Mouse (Mus musculus): ENCODE data around the gene Spint3. TPM values are rescaled to one million over a fixed set of nuclear protein-coding genes. Genes with fewer than 3 reads are reported as not detected.

The Spint3 gene
- total and polyA plus RNA-seq, 2 experiments from 2014 or later = not detected

DNA sequence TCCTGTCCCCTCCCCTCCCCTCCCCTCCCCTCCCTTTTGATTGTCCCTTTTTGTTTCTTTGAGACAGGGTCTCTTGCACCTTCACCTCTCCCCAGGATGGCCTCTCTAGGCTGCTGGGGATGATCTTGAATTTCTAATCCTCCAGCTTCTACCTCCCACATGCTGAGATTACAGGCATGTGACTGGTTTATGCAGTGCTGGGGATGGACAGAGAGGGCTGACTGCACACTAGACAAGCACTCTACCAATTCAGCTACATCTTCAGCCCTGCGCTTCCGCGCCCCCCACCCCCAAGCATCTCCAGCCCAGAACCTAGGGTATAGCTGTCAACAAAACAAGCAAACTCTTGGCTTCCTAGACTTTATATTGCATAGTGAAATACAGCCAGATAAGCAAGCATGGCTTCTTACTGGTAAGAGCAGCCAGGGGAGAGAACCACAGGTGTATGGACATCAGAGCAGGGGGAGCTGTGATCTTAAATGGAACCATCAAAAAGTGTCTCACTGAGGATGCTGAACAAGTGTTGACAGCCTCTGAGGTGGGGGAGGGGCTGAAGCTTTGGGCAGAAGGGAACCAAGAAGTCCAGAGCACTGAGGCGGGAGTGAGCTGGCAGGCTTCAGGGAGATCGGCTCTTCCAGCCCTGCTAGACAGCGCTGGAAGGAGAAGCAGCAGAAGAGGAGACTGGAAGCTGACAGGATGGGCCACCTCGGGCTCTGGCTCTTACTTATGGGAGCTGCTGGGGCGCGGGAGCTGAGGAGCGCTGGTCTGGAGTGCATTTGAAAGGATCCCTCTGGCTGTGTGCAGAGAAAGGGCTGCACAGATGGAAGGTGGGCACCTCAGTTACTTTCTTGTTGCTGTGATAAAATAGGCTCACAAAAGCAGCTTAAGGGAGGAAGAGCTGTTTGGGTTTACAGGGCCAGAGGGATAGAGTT is 23.0 kb downstream of the Spint3 start:
- no peaks in the 10 kb centered on the region for H3K36me3 ChIP-seq (ENCODE audit: insufficient read depth, low read length)
- no peak for TF ChIP-seq CTCF (IDR thresholded peaks at IDR 0.05)
- 10% methylated on average over 10 of the region's 10 CpGs for WGBS
- ATAC-seq (ENCODE audit: low FRiP score) (peak; percentile 38; the same call in 1 of the 2 replicates), DNase-seq (ENCODE audit: low spot score) (peak; percentile 11)
- H3K27ac ChIP-seq (ENCODE audit: low read depth, low read length) = no peak overlapping the region
- peak overlapping the region; percentile 4; the same call in 1 of the 2 replicates for H3K4me2 ChIP-seq (ENCODE audit: low read depth, low read length, poor library complexity, severe bottlenecking)
- no peaks in the 10 kb centered on the region for H3K27me3 ChIP-seq (ENCODE audit: insufficient read depth, low read length)
- H3K4me3 ChIP-seq (ENCODE audit: low read depth, low read length) = no peak overlapping the region
- H3K9me3 ChIP-seq (ENCODE audit: low read length) = no peaks in the 10 kb centered on the region
- H3K4me1 ChIP-seq (ENCODE audit: insufficient read depth, low read length) = no peaks in the 10 kb centered on the region; the same call in 1 of the 2 replicates
- no peak overlapping the region for H3K9ac ChIP-seq (replicated peaks; ENCODE audit: low read length, poor library complexity, severe bottlenecking)

DNA sequence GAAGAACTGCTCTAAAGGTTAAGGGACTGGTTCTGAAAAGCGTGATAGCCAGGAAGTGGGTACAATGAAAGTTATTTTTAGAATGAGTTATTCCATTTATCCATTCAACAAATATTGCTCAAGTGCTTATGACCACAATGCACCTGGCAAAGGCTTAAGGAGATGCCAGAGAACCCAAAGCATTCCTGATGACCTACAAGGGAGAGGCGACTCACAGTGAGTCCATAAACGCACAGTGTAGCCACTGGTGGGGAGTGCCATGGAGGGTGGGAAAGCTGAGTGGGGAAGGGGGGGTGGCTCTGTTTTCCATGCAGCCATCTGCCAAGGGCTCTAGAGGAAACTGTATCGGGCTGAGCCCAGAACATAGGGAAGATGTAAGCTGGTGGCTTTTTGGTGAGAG is 23.9 kb downstream of the Spint3 start:
- Histone ChIP-seq H3K4me1 (ENCODE audit: insufficient read depth, low read length) (no peaks in the 10 kb centered on the region; the same call in 1 of the 2 replicates), H3K9me3 (ENCODE audit: low read length) (no peaks in the 10 kb centered on the region), H3K9ac (replicated peaks; ENCODE audit: low read length, poor library complexity, severe bottlenecking) (no peak overlapping the region), H3K36me3 (ENCODE audit: insufficient read depth, low read length) (no peaks in the 10 kb centered on the region), H3K27me3 (ENCODE audit: insufficient read depth, low read length) (no peaks in the 10 kb centered on the region), H3K27ac (ENCODE audit: low read depth, low read length) (no peak overlapping the region), H3K4me3 (ENCODE audit: low read depth, low read length) (no peak overlapping the region), H3K4me2 (ENCODE audit: low read depth, low read length, poor library complexity, severe bottlenecking) (no peak overlapping the region)
- WGBS = 39% methylated on average over 4 of the region's 4 CpGs
- DNase-seq (ENCODE audit: low spot score) = no peak
- TF ChIP-seq CTCF (IDR thresholded peaks at IDR 0.05) = no peak
- no peak for ATAC-seq (ENCODE audit: low FRiP score)

DNA sequence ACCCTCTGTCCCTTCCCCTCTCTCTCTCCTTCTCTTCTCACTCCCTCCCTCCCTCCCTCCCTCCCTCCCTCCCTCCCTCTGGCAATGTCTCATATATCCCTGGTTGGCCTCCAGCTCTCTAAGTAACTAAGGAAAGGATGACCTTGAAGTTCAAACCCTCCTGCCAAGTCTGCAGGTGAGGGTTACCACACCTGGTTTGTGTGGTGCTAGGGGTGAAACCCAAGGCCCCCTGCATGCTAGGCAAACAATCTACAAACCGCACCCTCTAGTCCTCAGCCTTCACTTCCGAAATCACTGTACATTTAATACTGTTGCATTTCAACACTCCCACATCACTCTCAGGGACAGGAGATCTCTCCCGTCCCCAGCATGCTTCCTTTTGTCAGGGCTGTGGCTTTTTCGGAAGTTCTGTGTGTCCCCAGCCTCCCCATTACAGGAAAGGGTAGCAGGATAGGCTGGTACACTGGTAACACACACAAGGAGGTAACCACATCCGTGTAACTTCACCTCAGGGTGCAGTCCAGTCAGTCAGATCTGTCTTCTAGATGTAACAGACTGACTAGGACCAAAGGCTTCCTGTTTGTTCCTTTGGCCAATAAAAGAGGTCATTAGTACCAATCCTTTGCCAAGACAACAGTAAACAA is 28.7 kb downstream of the Spint3 start:
- no peaks in the 10 kb centered on the region for H3K4me1 ChIP-seq (ENCODE audit: insufficient read depth, low read length)
- no peak overlapping the region for H3K4me2 ChIP-seq (ENCODE audit: low read depth, low read length, poor library complexity, severe bottlenecking)
- H3K9me3 ChIP-seq (ENCODE audit: low read length) = no peaks in the 10 kb centered on the region
- no peak overlapping the region for H3K4me3 ChIP-seq (ENCODE audit: low read depth, low read length)
- DNase-seq (ENCODE audit: low spot score) (no peak), ATAC-seq (ENCODE audit: low FRiP score) (no peak)
- H3K36me3 ChIP-seq (ENCODE audit: insufficient read depth, low read length) = no peaks in the 10 kb centered on the region
- H3K27me3 ChIP-seq (ENCODE audit: insufficient read depth, low read length) = no peaks in the 10 kb centered on the region
- H3K9ac ChIP-seq (replicated peaks; ENCODE audit: low read length, poor library complexity, severe bottlenecking) = no peak overlapping the region
- WGBS = 55% methylated on average over 5 of the region's 5 CpGs
- H3K27ac ChIP-seq (ENCODE audit: low read depth, low read length) = no peak overlapping the region
- no peak for TF ChIP-seq CTCF (IDR thresholded peaks at IDR 0.05)

DNA sequence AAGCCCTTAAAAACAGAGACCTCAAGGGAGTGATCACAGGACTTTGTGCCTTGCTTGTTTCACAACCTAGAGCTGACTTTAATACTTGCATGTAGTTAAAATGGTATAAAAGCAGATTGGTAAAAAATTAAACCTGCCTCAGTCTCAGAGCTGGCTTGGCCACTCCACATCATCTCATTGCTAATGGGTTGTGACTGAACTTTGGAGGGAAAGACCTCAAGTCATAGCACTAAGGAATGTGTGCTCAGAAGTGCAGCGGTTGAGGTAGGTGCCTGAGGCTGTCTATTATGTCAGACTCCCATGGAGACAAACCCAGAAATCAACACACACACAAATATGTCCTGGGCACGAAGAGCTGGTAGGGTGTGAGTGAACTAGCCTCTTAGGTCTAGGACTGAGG is 29.5 kb downstream of the Spint3 start:
- Histone ChIP-seq H3K27me3 (ENCODE audit: insufficient read depth, low read length) (no peaks in the 10 kb centered on the region), H3K36me3 (ENCODE audit: insufficient read depth, low read length) (no peaks in the 10 kb centered on the region), H3K4me1 (ENCODE audit: insufficient read depth, low read length) (no peaks in the 10 kb centered on the region), H3K9me3 (ENCODE audit: low read length) (no peaks in the 10 kb centered on the region), H3K4me2 (ENCODE audit: low read depth, low read length, poor library complexity, severe bottlenecking) (no peak overlapping the region), H3K4me3 (ENCODE audit: low read depth, low read length) (no peak overlapping the region), H3K9ac (replicated peaks; ENCODE audit: low read length, poor library complexity, severe bottlenecking) (no peak overlapping the region), H3K27ac (ENCODE audit: low read depth, low read length) (no peak overlapping the region)
- DNase-seq (ENCODE audit: low spot score) (no peak), ATAC-seq (ENCODE audit: low FRiP score) (no peak)
- no peak for TF ChIP-seq CTCF (IDR thresholded peaks at IDR 0.05)
- 76% methylated on average over 2 of the region's 2 CpGs for WGBS

DNA sequence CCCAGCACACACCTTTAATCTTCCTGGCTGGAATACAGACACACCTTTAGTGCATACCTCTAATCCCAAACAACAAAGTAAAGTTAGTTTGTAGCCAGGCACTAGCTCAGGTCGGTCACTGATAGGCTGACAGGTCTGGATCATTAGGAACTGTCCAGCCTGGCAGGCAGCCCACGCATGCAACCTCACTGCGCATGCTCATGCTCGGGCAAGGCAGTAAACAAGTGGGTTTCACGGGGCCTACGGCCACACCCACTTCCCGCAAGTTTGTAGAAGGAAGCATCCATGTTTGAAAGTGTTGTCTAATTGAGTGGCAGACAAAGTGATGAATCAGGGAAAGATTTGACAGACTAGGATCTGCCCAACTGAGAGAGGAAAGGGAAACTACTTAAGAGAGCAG is 30.7 kb downstream of the Spint3 start:
- Histone ChIP-seq H3K9me3 (ENCODE audit: low read length) (no peaks in the 10 kb centered on the region), H3K27ac (ENCODE audit: low read depth, low read length) (no peak overlapping the region), H3K27me3 (ENCODE audit: insufficient read depth, low read length) (no peaks in the 10 kb centered on the region), H3K4me3 (ENCODE audit: low read depth, low read length) (no peak overlapping the region), H3K36me3 (ENCODE audit: insufficient read depth, low read length) (no peaks in the 10 kb centered on the region), H3K4me1 (ENCODE audit: insufficient read depth, low read length) (no peaks in the 10 kb centered on the region), H3K4me2 (ENCODE audit: low read depth, low read length, poor library complexity, severe bottlenecking) (no peak overlapping the region), H3K9ac (replicated peaks; ENCODE audit: low read length, poor library complexity, severe bottlenecking) (no peak overlapping the region)
- no peak for TF ChIP-seq CTCF (IDR thresholded peaks at IDR 0.05)
- DNase-seq (ENCODE audit: low spot score) (no peak), ATAC-seq (ENCODE audit: low FRiP score) (no peak)
- 87% methylated on average over 7 of the region's 7 CpGs for WGBS

DNA sequence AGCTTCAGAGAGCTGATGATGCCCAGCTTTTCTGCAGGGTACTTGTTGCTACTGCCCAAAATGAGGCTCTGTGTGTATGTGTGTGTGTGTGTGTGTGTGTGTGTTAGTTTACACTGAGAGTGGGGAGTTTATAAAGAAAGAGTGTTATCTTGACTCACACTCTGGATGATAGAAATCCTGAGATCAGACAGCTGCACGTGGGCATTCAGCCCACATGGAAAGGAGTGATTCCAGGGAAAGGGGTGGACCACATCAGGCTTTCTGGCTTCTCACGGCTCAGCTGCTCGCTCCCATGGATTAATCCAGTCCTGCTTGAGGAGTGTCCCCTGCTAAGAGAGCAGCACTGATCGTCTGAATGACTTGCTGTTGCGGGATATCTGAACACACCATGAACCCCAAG is 31.1 kb downstream of the Spint3 start:
- ATAC-seq (ENCODE audit: low FRiP score) = no peak
- Histone ChIP-seq H3K36me3 (ENCODE audit: insufficient read depth, low read length) (no peaks in the 10 kb centered on the region), H3K4me2 (ENCODE audit: low read depth, low read length, poor library complexity, severe bottlenecking) (no peak overlapping the region), H3K27ac (ENCODE audit: low read depth, low read length) (no peak overlapping the region), H3K4me3 (ENCODE audit: low read depth, low read length) (no peak overlapping the region), H3K9me3 (ENCODE audit: low read length) (no peaks in the 10 kb centered on the region), H3K27me3 (ENCODE audit: insufficient read depth, low read length) (no peaks in the 10 kb centered on the region), H3K9ac (replicated peaks; ENCODE audit: low read length, poor library complexity, severe bottlenecking) (no peak overlapping the region), H3K4me1 (ENCODE audit: insufficient read depth, low read length) (no peaks in the 10 kb centered on the region)
- DNase-seq (ENCODE audit: low spot score) = no peak
- TF ChIP-seq CTCF (IDR thresholded peaks at IDR 0.05) = no peak
- 69% methylated on average over 5 of the region's 5 CpGs for WGBS
